8 mouse cellular contexts compared by ENCODE assay signal in genomic region chr12:73693347-73693746, GRCm38 (mm10).
DNase-seq lines count a peak whose midpoint lies in the region; ATAC-seq and TF ChIP-seq lines count a peak whose summit lies in the region.

No protein-coding gene starts in this region.

- no peak overlapping the region for H3K27ac ChIP-seq in embryonic facial prominence, embryonic 13.5 days
- no peak overlapping the region for H3K27ac ChIP-seq in layer of hippocampus, adult 2 months
- no peak overlapping the region for H3K27ac ChIP-seq in lung, embryonic 15.5 days

- ATAC-seq in embryonic facial prominence, embryonic 13.5 days (ENCODE audit: insufficient number of reproducible peaks, insufficient read depth, low FRiP score, low TSS enrichment, low read depth) = 0 out of 2 replicates have a peak, but pooled peaks have one; percentile 49
- peak; percentile 66; the same call in 1 of the 2 replicates for ATAC-seq in lung, embryonic 15.5 days (ENCODE audit: borderline replicate concordance, extremely low read depth, low FRiP score, low TSS enrichment)

- WGBS in embryonic facial prominence, embryonic 13.5 days = 22% methylated on average over 4 of the region's 4 CpGs
- 21% methylated on average over 4 of the region's 4 CpGs for WGBS in lung, embryonic 15.5 days

- H3K4me3 ChIP-seq in embryonic facial prominence, embryonic 13.5 days = no peak overlapping the region
- no peak overlapping the region for H3K4me3 ChIP-seq in layer of hippocampus, adult 2 months
- H3K4me3 ChIP-seq in lung, embryonic 15.5 days = no peak overlapping the region

- no peak overlapping the region for H3K4me2 ChIP-seq in embryonic facial prominence, embryonic 13.5 days
- H3K4me2 ChIP-seq in lung, embryonic 15.5 days = no peak overlapping the region

- H3K27me3 ChIP-seq in embryonic facial prominence, embryonic 13.5 days = no peaks in the 10 kb centered on the region
- no peaks in the 10 kb centered on the region for H3K27me3 ChIP-seq in lung, embryonic 15.5 days

- no peaks in the 10 kb centered on the region for H3K4me1 ChIP-seq in embryonic facial prominence, embryonic 13.5 days
- peaks cover 4% of the 10 kb centered on the region; the same call in 1 of the 2 replicates for H3K4me1 ChIP-seq in lung, embryonic 15.5 days

- H3K9me3 ChIP-seq in embryonic facial prominence, embryonic 13.5 days = no peaks in the 10 kb centered on the region
- H3K9me3 ChIP-seq in lung, embryonic 15.5 days = no peaks in the 10 kb centered on the region

- DNase-seq in CD8-positive naive resting alpha-beta T cell, adult 2 months (ENCODE audit: low read depth in 2 of 2, low spot score in 2 of 2) = peak; percentile 78 to 89
- DNase-seq in adrenal gland, adult 2 months = peak; percentile 50
- DNase-seq in heart, postnatal 14 days = peak; percentile 61 to 74
- peak; percentile 51 to 71 for DNase-seq in layer of hippocampus, adult 2 months (ENCODE audit: low spot score in 2 of 2)
- DNase-seq in ovary, postnatal 36 days (ENCODE audit: low spot score) = peak; percentile 23
- peak; percentile 41 for DNase-seq in yolk sac, embryonic 10.5 days (ENCODE audit: low spot score)

- H3K36me3 ChIP-seq in embryonic facial prominence, embryonic 13.5 days = no peaks in the 10 kb centered on the region
- no peaks in the 10 kb centered on the region for H3K36me3 ChIP-seq in lung, embryonic 15.5 days

- H3K9ac ChIP-seq in embryonic facial prominence, embryonic 13.5 days = no peak overlapping the region
- no peak overlapping the region for H3K9ac ChIP-seq in lung, embryonic 15.5 days

- peak; percentile 83 for TF ChIP-seq CTCF in layer of hippocampus, adult 2 months (conservative IDR thresholded peaks at IDR 0.05)

- intact Hi-C loops in heart, postnatal 14 days (cut with DNase I) = loop anchor here (2.0 kb wide), 1 partner anchor 109 kb away; the partner anchor contains the start of gene Prkch

Comparison
In these comparisons a context has a peak if more than half of its experiments do, and no peak if none do; other contexts are left out.
1. DNase-seq: peak in every context shown above with its lines; median percentile 84 in CD8-positive naive resting alpha-beta T cell, adult 2 months; 68 in heart, postnatal 14 days; 61 in layer of hippocampus, adult 2 months; 50 in adrenal gland, adult 2 months; 41 in yolk sac, embryonic 10.5 days; 23 in ovary, postnatal 36 days.